Mouse (Mus musculus) spleen, postnatal 36 days (tissue): ENCODE data around the gene Itih4.

Source experiments
- DNase-seq, 2 experiments: peaks; one replicate each; pipeline ENCODE4 v3.0.0; 2022; ENCODE audit warnings: low spot score in 2 of 2, mixed read lengths in 1 of 2

The Itih4 gene

DNA sequence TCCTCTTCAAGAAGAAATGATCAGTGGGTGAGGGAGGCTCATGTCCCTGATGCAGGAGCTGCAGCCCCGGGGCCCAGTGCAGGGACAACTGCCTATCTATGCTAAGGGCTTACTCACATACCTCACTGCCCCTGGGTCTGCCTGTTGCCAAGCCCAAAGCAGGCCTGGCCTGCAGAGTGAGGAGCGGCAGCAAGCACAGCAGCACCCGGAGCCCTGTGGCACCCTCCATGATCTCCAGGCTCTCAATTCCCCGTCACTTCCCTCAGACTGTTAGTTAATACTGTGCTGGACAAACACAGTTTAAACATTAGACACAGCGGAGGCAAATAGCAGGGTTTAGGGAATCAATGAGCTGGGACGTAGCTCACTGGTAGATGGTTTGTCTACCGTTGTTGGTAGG lies 56.8 kb downstream of the Itih4 start, which contains the start of gene Itih1:
Itih1 (minus strand) TSS at position 252 of the 400 bp plus-strand sequence.
- no peak for DNase-seq

DNA sequence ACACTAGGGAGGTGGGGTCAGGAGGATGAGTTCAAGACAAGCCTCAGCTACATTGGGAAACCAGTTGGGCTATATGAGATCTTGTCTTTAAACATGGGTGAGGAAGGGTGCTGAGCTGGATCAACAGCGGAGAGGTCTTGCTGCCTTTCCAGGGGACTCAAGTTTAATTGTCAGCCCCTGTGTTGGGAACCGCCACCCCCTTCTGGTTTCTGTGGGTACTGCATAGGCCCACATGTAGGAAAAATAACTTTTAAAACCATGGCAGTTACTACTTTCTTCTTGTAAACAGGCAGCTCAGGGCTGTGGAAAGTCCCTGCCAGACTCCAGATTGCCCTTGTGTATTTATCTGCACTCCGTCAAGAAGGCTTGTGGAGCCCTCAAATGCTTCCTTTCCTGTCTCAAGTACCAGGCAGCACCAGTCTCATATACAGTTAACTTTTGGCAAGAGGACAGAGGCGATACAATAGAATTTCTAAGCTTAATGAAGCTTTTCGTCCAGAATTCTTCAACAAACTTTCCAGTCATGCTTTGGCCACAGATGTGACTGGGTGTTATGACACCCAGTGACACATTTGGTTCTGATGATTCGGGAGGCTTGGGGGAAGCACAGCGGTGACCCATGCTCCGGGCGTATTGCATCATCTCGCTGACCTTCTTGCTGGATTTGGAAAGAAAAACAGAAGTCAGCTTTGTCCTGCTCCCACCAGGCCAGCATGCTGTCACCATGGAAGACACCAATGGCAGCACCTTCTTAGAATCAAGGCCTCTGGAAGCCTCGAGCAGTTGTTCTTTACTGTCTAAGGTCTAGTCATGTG lies 57.8 kb downstream of the Itih4 start:
- DNase-seq: peak; percentile 17 to 37

DNA sequence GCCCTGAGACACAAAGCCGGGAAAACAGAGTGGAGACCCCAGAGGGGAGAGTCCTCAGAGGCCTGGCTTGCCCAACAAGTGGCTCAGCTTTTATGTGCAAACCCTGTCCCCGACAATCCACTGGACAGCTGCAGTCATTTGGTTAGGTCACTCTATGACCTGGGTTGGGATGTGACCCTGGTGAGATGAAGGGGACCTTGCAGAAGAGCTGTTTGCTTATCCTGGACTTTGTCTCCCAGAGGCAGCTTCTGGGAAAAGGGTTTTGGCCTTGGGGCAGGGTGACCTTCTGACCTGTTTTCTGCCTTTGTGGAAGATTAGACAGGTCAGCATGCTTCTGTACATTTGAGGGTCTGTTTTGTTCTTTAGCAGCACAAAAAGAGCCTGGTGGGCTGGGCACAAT lies 58.5 kb downstream of the Itih4 start:
- no peak for DNase-seq

DNA sequence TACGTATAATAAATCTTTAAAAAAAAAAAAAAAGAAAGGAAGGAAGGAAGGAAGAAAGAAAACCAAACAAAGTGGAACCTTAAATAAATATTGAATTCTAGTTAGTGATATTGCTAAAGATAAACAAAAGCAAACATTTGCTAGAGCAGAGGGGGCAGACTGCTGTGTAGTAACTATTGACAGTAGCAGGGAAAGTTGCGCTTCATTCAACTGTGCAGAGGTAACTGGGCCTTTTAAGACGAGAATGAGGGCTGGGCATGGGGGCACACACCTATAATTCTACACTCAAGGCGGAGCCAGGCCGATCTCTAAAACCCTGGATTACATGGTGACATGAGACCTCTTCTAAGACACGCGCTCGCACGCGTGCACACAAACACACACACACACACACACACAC lies 63.7 kb downstream of the Itih4 start:
- DNase-seq: no peak

DNA sequence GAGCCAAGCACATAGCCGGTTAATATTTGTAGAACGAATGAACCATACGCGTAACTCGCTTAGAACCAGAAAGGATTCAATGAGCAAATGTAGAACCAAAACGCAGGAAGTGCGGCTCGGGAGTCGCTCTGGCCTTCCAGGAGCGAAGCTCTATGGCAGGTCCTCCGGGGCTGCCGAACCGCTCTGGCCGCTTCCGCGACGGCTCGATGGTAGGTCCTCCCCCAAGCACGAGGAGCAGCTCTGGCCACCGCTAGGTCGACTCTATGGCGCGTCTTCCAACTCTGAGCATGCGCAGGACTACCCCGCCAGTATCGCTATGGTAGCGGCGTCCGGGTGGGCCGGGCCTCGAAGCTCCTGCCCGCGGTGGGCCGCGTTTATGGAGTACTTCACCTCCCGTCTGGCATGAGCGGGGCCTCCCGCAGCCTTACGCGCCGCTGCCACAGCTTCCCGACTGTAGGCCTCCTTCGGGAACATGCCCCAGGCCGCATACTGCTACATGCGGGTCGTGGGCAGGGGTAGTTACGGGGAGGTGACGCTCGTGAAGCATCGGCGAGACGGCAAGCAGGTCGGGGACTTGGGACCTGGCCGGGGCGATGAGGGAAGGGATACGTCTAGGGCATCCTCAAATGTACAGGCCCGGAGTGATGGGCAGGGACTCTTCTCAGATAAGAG lies 65.0 kb downstream of the Itih4 start, which contains the start of gene Nek4:
Nek4 (plus strand) TSS at position 224 of the 672 bp plus-strand sequence.
- DNase-seq: peak; percentile 95 to 96
